Mouse (Mus musculus) liver, postnatal 0 days (tissue): ENCODE measurements around the gene Pde4b.

ENCODE experiments used
- CTCF ChIP-seq: sonication (generic); IDR thresholded peaks from 2 replicates; pipeline ENCODE4 v1.5.1; 2016; ENCODE audit warnings: antibody characterized with exemption, low read depth
- EP300 ChIP-seq: IDR thresholded peaks from 2 replicates; pipeline ENCODE4 v1.6.1; 2016; ENCODE audit warnings: antibody characterized with exemption, low read depth, mild to moderate bottlenecking

DNA sequence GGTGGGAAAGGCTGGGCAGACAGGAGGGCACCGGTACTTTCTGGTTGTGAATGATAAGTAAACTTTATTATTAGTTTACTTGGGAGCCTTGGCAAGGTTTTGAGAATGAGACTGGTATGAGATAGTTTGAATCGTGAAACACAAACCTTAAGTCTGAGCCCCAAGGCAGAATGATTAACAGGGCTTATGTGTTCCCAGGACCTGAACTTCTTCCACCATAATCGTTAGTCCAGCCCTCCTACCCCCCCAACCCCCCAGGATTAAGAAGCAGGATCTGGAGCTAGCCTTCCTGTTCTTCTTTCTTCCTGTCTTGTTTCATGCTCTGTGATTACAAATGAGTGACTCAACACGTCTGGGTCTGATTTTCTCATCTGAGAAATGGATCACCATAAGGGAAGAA, 429.1 kb downstream of the Pde4b start:
- no peak for TF ChIP-seq CTCF
- no peak for TF ChIP-seq EP300
